In the genomic region with DNA sequence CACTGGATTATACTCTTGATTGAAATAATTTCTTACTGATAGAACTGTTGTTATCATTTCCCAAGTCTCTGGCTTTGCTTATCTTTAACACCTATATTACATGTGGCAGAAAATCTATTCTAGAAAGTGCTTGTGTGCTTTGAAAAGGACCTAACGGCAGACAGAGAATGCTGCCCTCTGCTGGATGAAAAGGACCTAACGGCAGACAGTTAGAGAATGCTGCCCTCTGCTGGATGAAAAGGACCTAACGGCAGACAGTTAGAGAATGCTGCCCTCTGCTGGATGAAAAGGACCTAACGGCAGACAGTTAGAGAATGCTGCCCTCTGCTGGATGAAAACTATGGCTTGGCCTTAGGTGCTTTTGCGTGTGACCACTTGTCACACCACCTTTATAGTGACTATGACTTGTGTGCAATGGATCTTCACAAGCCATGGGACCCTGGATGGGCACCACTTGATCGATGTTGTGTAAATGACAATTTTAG, we compare ENCODE assay signal across 7 mouse cellular contexts. TPM values are rescaled to one million over a fixed set of nuclear protein-coding genes. Genes with fewer than 3 reads are reported as not detected.
A peak's percentile ranks its signal among the peaks of the same experiment; 100 is the strongest.
DNase-seq lines count a peak whose midpoint lies in the region; ATAC-seq and TF ChIP-seq lines count a peak whose summit lies in the region.
"Not testable (repeated sequence)": the region's sequence is repeated elsewhere in the genome, so short reads cannot be mapped to it uniquely, and the experiment has no call there.

No protein-coding gene starts in this region.

- not testable (repeated sequence) for H3K4me2 ChIP-seq in midbrain, embryonic 16.5 days (ENCODE audit: low read length)

- intact Hi-C loops in left cerebral cortex, postnatal 25 days (cut with DNase I), result loop anchor here (1.0 to 5.0 kb wide), 2 partner anchors 86 to 305 kb away; a partner anchor contains a TSS

- peak; percentile 50 for DNase-seq in T-cell, adult 2 months (ENCODE audit: low spot score)
- DNase-seq in cerebellum, postnatal 36 days, result peak; percentile 60 to 84
- DNase-seq in gastrocnemius, postnatal 10 days, result peak; percentile 19
- peak; percentile 66 for DNase-seq in kidney, adult 2 months
- DNase-seq in left cerebral cortex, postnatal 25 days (ENCODE audit: low spot score in 2 of 2), result peak; percentile 76 to 85

- not testable (repeated sequence) for TF ChIP-seq POLR2A in kidney, adult 2 months (IDR thresholded peaks at IDR 0.05; ENCODE audit: low read depth, low read length); small intestine, adult 2 months (IDR thresholded peaks at IDR 0.05; ENCODE audit: low read depth, low read length)

- not testable (repeated sequence) for H3K27me3 ChIP-seq in kidney, adult 2 months (replicated peaks; ENCODE audit: control insufficient read depth, insufficient read depth, low read length); midbrain, embryonic 16.5 days (ENCODE audit: control insufficient read depth, insufficient read depth, low read depth, low read length); small intestine, adult 2 months (ENCODE audit: control insufficient read depth, insufficient read depth, low read length)

- H3K9ac ChIP-seq in midbrain, embryonic 16.5 days (ENCODE audit: low read depth, low read length), result not testable (repeated sequence)

- H3K4me1 ChIP-seq in kidney, adult 2 months (ENCODE audit: control insufficient read depth, insufficient read depth, low read length); midbrain, embryonic 16.5 days (ENCODE audit: control insufficient read depth, insufficient read depth, low read length); small intestine, adult 2 months (ENCODE audit: control insufficient read depth, insufficient read depth, insufficient read length, low read length): not testable (repeated sequence)

- 33% methylated on average over 6 of the region's 6 CpGs for WGBS in kidney, adult 2 months
- 46% methylated on average over 6 of the region's 6 CpGs for WGBS in midbrain, embryonic 16.5 days
- 39% methylated on average over 6 of the region's 6 CpGs for WGBS in small intestine, adult 2 months

- H3K9me3 ChIP-seq in midbrain, embryonic 16.5 days (replicated peaks; ENCODE audit: control insufficient read depth, low read length, poor library complexity, severe bottlenecking), result not testable (repeated sequence)

- TF ChIP-seq CTCF in kidney, adult 2 months (conservative IDR thresholded peaks at IDR 0.05; ENCODE audit: insufficient read depth, insufficient read length, low read depth, low read length), result peak; percentile 96
- peak; percentile 99; the same call in 1 of the 2 replicates for TF ChIP-seq CTCF in small intestine, adult 2 months (IDR thresholded peaks at IDR 0.05; ENCODE audit: extremely low read depth, insufficient read length, insufficient replicate concordance, low read depth, low read length)

- not testable (repeated sequence) for H3K27ac ChIP-seq in kidney, adult 2 months (ENCODE audit: insufficient read depth, low read depth, low read length); midbrain, embryonic 16.5 days (ENCODE audit: low read length); small intestine, adult 2 months (ENCODE audit: insufficient read depth, low read depth, low read length)

- ATAC-seq in midbrain, embryonic 16.5 days, result peak; percentile 72

- H3K36me3 ChIP-seq in kidney, adult 2 months (ENCODE audit: control insufficient read depth, insufficient read depth, low read length); midbrain, embryonic 16.5 days (ENCODE audit: control insufficient read depth, insufficient read depth, low read length); small intestine, adult 2 months (ENCODE audit: control insufficient read depth, insufficient read depth, low read length): not testable (repeated sequence)

- H3K4me3 ChIP-seq in kidney, adult 2 months (ENCODE audit: insufficient read depth, low read depth, low read length); midbrain, embryonic 16.5 days (ENCODE audit: low read depth, low read length); small intestine, adult 2 months (ENCODE audit: low read depth, low read length): not testable (repeated sequence)

RNA-seq across cellular contexts. Expression of a gene that starts 11.6 kb away (rescaled TPM):
- under 1 TPM in 1 of 2 experiments, not detected in 1; 0.25 TPM for total RNA-seq in gastrocnemius, postnatal 10 days (2021)
- 0.05 and 0.30 TPM in 2 replicates for polyA plus RNA-seq in kidney, adult 2 months (2012; rRNA removed)
- total RNA-seq in left cerebral cortex, postnatal 25 days (2021), result not detected
- polyA plus RNA-seq in midbrain, embryonic 16.5 days (2015; fragmentation: Nextera tagmentation; extraction: Ambion mirVana), result not detected in 2 replicates
- 0.20 and 0.48 TPM in 2 replicates for polyA plus RNA-seq in small intestine, adult 2 months (2012; rRNA removed)

RNA-seq across cellular contexts. Expression of a gene that starts 26.2 kb away (rescaled TPM):
- 10 to 100 TPM; 27.6 to 32.2 TPM for total RNA-seq in gastrocnemius, postnatal 10 days (2021)
- polyA plus RNA-seq in kidney, adult 2 months (2012; rRNA removed), result 4.5 and 5.4 TPM in 2 replicates
- 100 to 1,000 TPM; 235 to 274 TPM for total RNA-seq in left cerebral cortex, postnatal 25 days (2021)
- 177 and 180 TPM in 2 replicates for polyA plus RNA-seq in midbrain, embryonic 16.5 days (2015; fragmentation: Nextera tagmentation; extraction: Ambion mirVana)
- 3.1 and 3.5 TPM in 2 replicates for polyA plus RNA-seq in small intestine, adult 2 months (2012; rRNA removed)

Comparison
In these comparisons a context has a peak if more than half of its experiments do, and no peak if none do; other contexts are left out.
1. DNase-seq: peak in every context shown above with its lines; median percentile 80 in left cerebral cortex, postnatal 25 days; 72 in cerebellum, postnatal 36 days; 66 in kidney, adult 2 months; 50 in T-cell, adult 2 months; 19 in gastrocnemius, postnatal 10 days.
2. RNA of a gene that starts 26.2 kb away (polyA plus RNA-seq): 177 to 180 TPM in midbrain, embryonic 16.5 days; 4.5 to 5.4 TPM in kidney, adult 2 months and 3.1 to 3.5 TPM in small intestine, adult 2 months; every median in the first group is over 10 times any median in the second.